Mouse (Mus musculus) liver, postnatal 0 days (tissue): Measurements from ENCODE around the gene Echs1.

Experiments used
- CTCF ChIP-seq: sonication (generic); IDR thresholded peaks from 2 replicates; pipeline ENCODE4 v1.5.1; 2016; ENCODE audit warnings: antibody characterized with exemption, low read depth
- EP300 ChIP-seq: IDR thresholded peaks from 2 replicates; pipeline ENCODE4 v1.6.1; 2016; ENCODE audit warnings: antibody characterized with exemption, low read depth, mild to moderate bottlenecking

DNA sequence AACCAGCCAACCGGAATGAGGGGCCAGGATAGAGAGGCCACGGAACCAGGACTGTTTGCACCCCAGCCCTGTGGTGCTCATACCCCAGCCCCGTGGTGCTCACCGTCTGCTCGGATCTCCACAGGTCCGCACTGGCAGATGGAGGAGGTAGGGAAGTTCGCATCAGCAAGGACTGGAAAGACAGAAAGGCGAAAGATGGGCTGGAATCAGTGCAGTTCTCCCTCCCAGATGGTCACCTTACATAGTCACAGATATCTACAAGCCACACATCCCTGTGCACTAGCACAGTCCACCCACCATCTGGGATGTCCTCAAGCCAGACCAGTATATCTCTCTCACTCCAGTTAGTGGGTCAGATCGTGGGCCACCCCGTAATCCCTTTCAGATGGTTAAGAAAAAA is 14.8 kb downstream of the Echs1 start:
- TF ChIP-seq CTCF (no peak), EP300 (no peak)
